Mouse (Mus musculus) forebrain, postnatal 0 days (tissue): ENCODE measurements around the gene Tmem95. TPM values are rescaled to one million over a fixed set of nuclear protein-coding genes. Genes with fewer than 3 reads are reported as not detected.

ENCODE experiments used
- ATAC-seq: fragments of 200-750 bp; cut with Nextera tagmentation; 2 replicates; pipeline ENCODE4 v1.8.0; 2017; ENCODE audit warnings: mild to moderate bottlenecking, moderate library complexity
- DNase-seq: peaks from one replicate; pipeline ENCODE4 v3.0.0-alpha.2; 2015
- H3K27ac ChIP-seq: fragments of 300-500 bp; sonication (generic); 2 replicates; pipeline ENCODE4 v1.5.1; 2014; ENCODE audit warnings: low read depth, mild to moderate bottlenecking, antibody characterized with exemption, low read length, moderate library complexity, mixed read lengths
- H3K27me3 ChIP-seq: fragments of 300-500 bp; sonication (generic); 2 replicates; pipeline ENCODE4 v1.6.1; 2014; ENCODE audit warnings: mild to moderate bottlenecking, low read length, mixed read lengths; ENCODE audit not compliant: insufficient read depth
- H3K36me3 ChIP-seq: fragments of 300-500 bp; sonication (generic); 2 replicates; pipeline ENCODE4 v1.6.1; 2014; ENCODE audit warnings: mild to moderate bottlenecking, moderate library complexity; ENCODE audit not compliant: insufficient read depth
- H3K4me1 ChIP-seq: fragments of 300-500 bp; sonication (generic); 2 replicates; pipeline ENCODE4 v1.6.1; 2014; ENCODE audit warnings: antibody characterized with exemption; ENCODE audit not compliant: insufficient read depth
- H3K4me2 ChIP-seq: fragments of 300-500 bp; sonication (generic); 2 replicates; pipeline ENCODE4 v1.6.1; 2014; ENCODE audit warnings: low read depth, mild to moderate bottlenecking, moderate library complexity
- H3K4me3 ChIP-seq: fragments of 300-500 bp; sonication (generic); 2 replicates; pipeline ENCODE4 v1.5.1; 2014; ENCODE audit warnings: low read depth, low read length, mixed read lengths
- H3K9ac ChIP-seq: fragments of 300-500 bp; sonication (generic); 2 replicates; pipeline ENCODE4 v1.6.1; 2014; ENCODE audit warnings: mild to moderate bottlenecking
- H3K9me3 ChIP-seq: fragments of 300-500 bp; sonication (generic); 2 replicates; pipeline ENCODE4 v1.6.1; 2016; ENCODE audit warnings: low read length
- CTCF ChIP-seq: sonication (generic); IDR thresholded peaks from 2 replicates; pipeline ENCODE4 v1.5.1; 2016; ENCODE audit warnings: antibody characterized with exemption, control low read depth, low read depth
- WGBS: fragments of 180-500 bp; shearing (Covaris S2); extraction: QIAGEN DNeasy Blood & Tissue Kit; methylation state at CpG from one replicate; pipeline ENCODE4 v1.1.7; 2014; 5-methylcytosine and 5-hydroxymethylcytosine counted together
- microRNA-seq, 2 experiments: library from miRNA; unstranded; fragments of <30 nt; microRNA quantifications; one replicate each; pipeline ENCODE4; 2016
- polyA plus RNA-seq: library from polyadenylated mRNA; unstranded; fragments of >200 nt; fragmentation: Nextera tagmentation; extraction: Ambion mirVana; gene quantifications from 2 replicates; pipeline ENCODE4 v1.2.1, GENCODE M21; 2015
- total RNA-seq: library from RNA; depleted of rRNA; stranded (reverse); fragments of >200 nt; gene quantifications from 2 replicates; pipeline ENCODE4 v1.2.3, GENCODE M21; 2014; rRNA removed

Gene Tmem95
- total and polyA plus RNA-seq, 2 experiments from 2014 or later: not detected

- Histone ChIP-seq H3K9me3 (no peaks in the 10 kb centered on the region), H3K4me3 (peak overlapping the region; percentile 87), H3K4me2 (peak overlapping the region; percentile 95), H3K27ac (peak overlapping the region; percentile 97), H3K9ac (peak overlapping the region; percentile 96), H3K36me3 (peaks cover 17% of the 10 kb centered on the region), H3K27me3 (no peaks in the 10 kb centered on the region), H3K4me1 (peaks cover 22% of the 10 kb centered on the region)
- TF ChIP-seq CTCF: no peak
- DNase-seq (peak; percentile 70), ATAC-seq (no peak)
- WGBS: 1% methylated on average over 46 of the region's 52 CpGs
Observed at GRCm38 (mm10) chr11:69836703-69837576, 40.9 kb downstream of the Tmem95 start.

GRCm38 (mm10) chr11:69835966-69836335 lies 41.9 kb downstream of the Tmem95 start:
- Histone ChIP-seq H3K36me3 (peaks cover 22% of the 10 kb centered on the region), H3K4me1 (peaks cover 22% of the 10 kb centered on the region), H3K9me3 (no peaks in the 10 kb centered on the region), H3K4me3 (peak overlapping the region; percentile 87), H3K27me3 (no peaks in the 10 kb centered on the region), H3K27ac (peak overlapping the region; percentile 97), H3K9ac (peak overlapping the region; percentile 96), H3K4me2 (peak overlapping the region; percentile 95)
- TF ChIP-seq CTCF: no peak
- ATAC-seq (no peak), DNase-seq (no peak)
- WGBS: 2% methylated on average over 4 of the region's 4 CpGs

- no peak for TF ChIP-seq CTCF
Observed at GRCm38 (mm10) chr11:69835326-69835965, 42.4 kb downstream of the Tmem95 start.

GRCm38 (mm10) chr11:69834001-69834549 lies 43.7 kb downstream of the Tmem95 start:
- H3K4me3 ChIP-seq: peak overlapping the region; percentile 87
- DNase-seq: peak; percentile 47
- 5% methylated on average over 39 of the region's 48 CpGs for WGBS

More at GRCm38 (mm10) chr11:69835326-69835965, 42.4 kb downstream of the Tmem95 start:
- Histone ChIP-seq H3K27ac (peak overlapping the region; percentile 97), H3K4me1 (peaks cover 22% of the 10 kb centered on the region), H3K9me3 (no peaks in the 10 kb centered on the region), H3K27me3 (no peaks in the 10 kb centered on the region), H3K4me3 (peak overlapping the region; percentile 87), H3K4me2 (peak overlapping the region; percentile 95), H3K36me3 (peaks cover 27% of the 10 kb centered on the region), H3K9ac (peak overlapping the region; percentile 96)
- ATAC-seq (no peak), DNase-seq (no peak)
- 6% methylated on average over 9 of the region's 9 CpGs for WGBS

GRCm38 (mm10) chr11:69833554-69833953 lies 44.3 kb downstream of the Tmem95 start:
- ATAC-seq (no peak), DNase-seq (no peak)
- Histone ChIP-seq H3K4me3 (peak overlapping the region; percentile 87), H3K36me3 (peaks cover 38% of the 10 kb centered on the region), H3K27ac (0 out of 2 replicates have a peak overlapping the region, but pooled peaks have one; percentile 62), H3K4me2 (peak overlapping the region; percentile 95), H3K27me3 (no peaks in the 10 kb centered on the region), H3K9ac (peak overlapping the region; percentile 96), H3K4me1 (peaks cover 14% of the 10 kb centered on the region), H3K9me3 (no peaks in the 10 kb centered on the region)
- 47% methylated on average over 8 of the region's 8 CpGs for WGBS
- no peak for TF ChIP-seq CTCF

More at GRCm38 (mm10) chr11:69834001-69834549, 43.7 kb downstream of the Tmem95 start:
- H3K9ac ChIP-seq: peak overlapping the region; percentile 96
- peaks cover 33% of the 10 kb centered on the region for H3K36me3 ChIP-seq
- TF ChIP-seq CTCF: no peak
- H3K27me3 ChIP-seq: no peaks in the 10 kb centered on the region
- no peak for ATAC-seq
- no peaks in the 10 kb centered on the region for H3K9me3 ChIP-seq
- H3K27ac ChIP-seq: peak overlapping the region; percentile 62
- H3K4me2 ChIP-seq: peak overlapping the region; percentile 95
- H3K4me1 ChIP-seq: peaks cover 18% of the 10 kb centered on the region

GRCm38 (mm10) chr11:69828832-69829231 lies 49.0 kb downstream of the Tmem95 start:
- ATAC-seq: no peak
- DNase-seq: no peak
- 53% methylated on average over 5 of the region's 5 CpGs for WGBS
- no peak overlapping the region for H3K9ac ChIP-seq
- no peak overlapping the region for H3K4me3 ChIP-seq
- H3K27me3 ChIP-seq: no peaks in the 10 kb centered on the region
- TF ChIP-seq CTCF: no peak
- no peak overlapping the region for H3K4me2 ChIP-seq
- peaks cover 86% of the 10 kb centered on the region for H3K36me3 ChIP-seq
- H3K9me3 ChIP-seq: no peaks in the 10 kb centered on the region
- no peak overlapping the region for H3K27ac ChIP-seq
- H3K4me1 ChIP-seq: peaks cover 3% of the 10 kb centered on the region

Small RNA genes within 50 kb of the gene (microRNA-seq; reads per million reads assigned to microRNA genes)
- gene Mir6924: 0 to 0.39 reads per million in 2 experiments

Other genes with a start within 250 kb of the Tmem95 start
Only the 30 nearest of the 40 such genes appear.
- 11.1 and 20.5 TPM in 2 replicates for gene Polr2a, start 119.4 kb downstream of the Tmem95 start, total RNA-seq
- gene Polr2a, start 119.4 kb downstream of the Tmem95 start, polyA plus RNA-seq: 9.1 and 10.0 TPM in 2 replicates
- gene Slc35g3, start 116.0 kb downstream of the Tmem95 start, total RNA-seq: not detected in 2 replicates
- 0.21 TPM in 1 of 2 replicates, not detected in the other for gene Slc35g3, start 116.0 kb downstream of the Tmem95 start, polyA plus RNA-seq
- gene Zbtb4, start 112.1 kb downstream of the Tmem95 start, total RNA-seq: 20.3 and 22.9 TPM in 2 replicates
- 2.1 and 2.7 TPM in 2 replicates for gene Zbtb4, start 112.1 kb downstream of the Tmem95 start, polyA plus RNA-seq
- 0.33 and 3.8 TPM in 2 replicates for gene Chrnb1, start 82.1 kb downstream of the Tmem95 start, total RNA-seq
- gene Chrnb1, start 82.1 kb downstream of the Tmem95 start, polyA plus RNA-seq: 0.69 and 1.2 TPM in 2 replicates
- gene Fgf11, start 76.2 kb downstream of the Tmem95 start, total RNA-seq: 10.1 and 15.9 TPM in 2 replicates
- gene Fgf11, start 76.2 kb downstream of the Tmem95 start, polyA plus RNA-seq: 1.6 and 3.1 TPM in 2 replicates
- 0.23 and 0.76 TPM in 2 replicates for gene Tmem102, start 72.4 kb downstream of the Tmem95 start, total RNA-seq
- 0.74 and 1.2 TPM in 2 replicates for gene Tmem102, start 72.4 kb downstream of the Tmem95 start, polyA plus RNA-seq
- not detected in 2 replicates for gene Gm39566, start 62.7 kb downstream of the Tmem95 start, total RNA-seq
- gene Gm39566, start 62.7 kb downstream of the Tmem95 start, polyA plus RNA-seq: not detected in 2 replicates
- not detected in 2 replicates for gene Spem2, start 59.6 kb downstream of the Tmem95 start, total RNA-seq
- not detected in 2 replicates for gene Spem2, start 59.6 kb downstream of the Tmem95 start, polyA plus RNA-seq
- gene Spem1, start 55.8 kb downstream of the Tmem95 start, total RNA-seq: 0.38 and 0.62 TPM in 2 replicates
- 0.23 and 0.50 TPM in 2 replicates for gene Spem1, start 55.8 kb downstream of the Tmem95 start, polyA plus RNA-seq
- 82.2 and 104 TPM in 2 replicates for gene Nlgn2, start 40.2 kb downstream of the Tmem95 start, total RNA-seq
- gene Nlgn2, start 40.2 kb downstream of the Tmem95 start, polyA plus RNA-seq: 13.0 and 18.2 TPM in 2 replicates
- 117 and 189 TPM in 2 replicates for gene Tmem256, start 39.5 kb downstream of the Tmem95 start, total RNA-seq
- 350 and 422 TPM in 2 replicates for gene Tmem256, start 39.5 kb downstream of the Tmem95 start, polyA plus RNA-seq
- 26.6 and 30.6 TPM in 2 replicates for gene Plscr3, start 31.6 kb downstream of the Tmem95 start, total RNA-seq
- 36.2 and 38.2 TPM in 2 replicates for gene Plscr3, start 31.6 kb downstream of the Tmem95 start, polyA plus RNA-seq
- gene Tnk1, start 19.3 kb downstream of the Tmem95 start, total RNA-seq: not detected in 2 replicates
- gene Tnk1, start 19.3 kb downstream of the Tmem95 start, polyA plus RNA-seq: 0.10 and 0.23 TPM in 2 replicates
- 1.0 and 1.3 TPM in 2 replicates for gene Kctd11, start 3.4 kb upstream of the Tmem95 start, total RNA-seq
- 0.58 and 0.88 TPM in 2 replicates for gene Kctd11, start 3.4 kb upstream of the Tmem95 start, polyA plus RNA-seq
- gene Acap1, start 17.5 kb upstream of the Tmem95 start, total RNA-seq: 0.90 TPM in 1 of 2 replicates, not detected in the other
- 0.26 and 0.48 TPM in 2 replicates for gene Acap1, start 17.5 kb upstream of the Tmem95 start, polyA plus RNA-seq
- 9.2 and 10.5 TPM in 2 replicates for gene 2810408A11Rik, start 23.0 kb upstream of the Tmem95 start, total RNA-seq
- gene 2810408A11Rik, start 23.0 kb upstream of the Tmem95 start, polyA plus RNA-seq: 10.6 and 11.4 TPM in 2 replicates
- 97.4 and 155 TPM in 2 replicates for gene Neurl4, start 23.1 kb upstream of the Tmem95 start, total RNA-seq
- gene Neurl4, start 23.1 kb upstream of the Tmem95 start, polyA plus RNA-seq: 15.6 and 18.2 TPM in 2 replicates
- gene Gps2, start 35.9 kb upstream of the Tmem95 start, total RNA-seq: 44.4 and 48.0 TPM in 2 replicates
- 64.9 and 67.1 TPM in 2 replicates for gene Gps2, start 35.9 kb upstream of the Tmem95 start, polyA plus RNA-seq
- 489 and 520 TPM in 2 replicates for gene Eif5a, start 43.9 kb upstream of the Tmem95 start, total RNA-seq
- 1,306 and 1,372 TPM in 2 replicates for gene Eif5a, start 43.9 kb upstream of the Tmem95 start, polyA plus RNA-seq
- 7.8 and 22.8 TPM in 2 replicates for gene Ybx2, start 57.8 kb upstream of the Tmem95 start, total RNA-seq
- gene Ybx2, start 57.8 kb upstream of the Tmem95 start, polyA plus RNA-seq: 1.5 and 2.5 TPM in 2 replicates
- gene Slc2a4, start 70.2 kb upstream of the Tmem95 start, total RNA-seq: 4.1 and 7.8 TPM in 2 replicates
- gene Slc2a4, start 70.2 kb upstream of the Tmem95 start, polyA plus RNA-seq: 3.5 and 3.9 TPM in 2 replicates
- not detected in 2 replicates for gene Cldn7, start 86.8 kb upstream of the Tmem95 start, total RNA-seq
- 0.34 and 0.42 TPM in 2 replicates for gene Cldn7, start 86.8 kb upstream of the Tmem95 start, polyA plus RNA-seq
- gene Ctdnep1, start 103.1 kb upstream of the Tmem95 start, total RNA-seq: 29.7 and 41.4 TPM in 2 replicates
- gene Ctdnep1, start 103.1 kb upstream of the Tmem95 start, polyA plus RNA-seq: 21.2 and 23.2 TPM in 2 replicates
- 115 and 124 TPM in 2 replicates for gene Elp5, start 104.5 kb upstream of the Tmem95 start, total RNA-seq
- gene Elp5, start 104.5 kb upstream of the Tmem95 start, polyA plus RNA-seq: 187 and 198 TPM in 2 replicates
- 246 and 261 TPM in 2 replicates for gene Gabarap, start 113.1 kb upstream of the Tmem95 start, total RNA-seq
- 574 and 668 TPM in 2 replicates for gene Gabarap, start 113.1 kb upstream of the Tmem95 start, polyA plus RNA-seq
- 47.6 and 52.7 TPM in 2 replicates for gene Phf23, start 117.8 kb upstream of the Tmem95 start, total RNA-seq
- gene Phf23, start 117.8 kb upstream of the Tmem95 start, polyA plus RNA-seq: 48.0 and 49.7 TPM in 2 replicates
- gene Dvl2, start 122.6 kb upstream of the Tmem95 start, total RNA-seq: 31.9 and 43.9 TPM in 2 replicates
- gene Dvl2, start 122.6 kb upstream of the Tmem95 start, polyA plus RNA-seq: 12.7 and 15.7 TPM in 2 replicates
- 45.1 and 47.7 TPM in 2 replicates for gene Acadvl, start 137.4 kb upstream of the Tmem95 start, total RNA-seq
- gene Acadvl, start 137.4 kb upstream of the Tmem95 start, polyA plus RNA-seq: 47.9 and 51.5 TPM in 2 replicates
- gene Dlg4, start 138.9 kb upstream of the Tmem95 start, total RNA-seq: 214 and 230 TPM in 2 replicates
- gene Dlg4, start 138.9 kb upstream of the Tmem95 start, polyA plus RNA-seq: 12.1 and 14.3 TPM in 2 replicates
- gene Asgr1, start 176.1 kb upstream of the Tmem95 start, total RNA-seq: 3.0 and 5.4 TPM in 2 replicates
- gene Asgr1, start 176.1 kb upstream of the Tmem95 start, polyA plus RNA-seq: 4.3 and 4.5 TPM in 2 replicates